Mouse (Mus musculus): ENCODE data around the gene Gm3435. TPM values are rescaled to one million over a fixed set of nuclear protein-coding genes. Genes with fewer than 3 reads are reported as not detected.

The Gm3435 gene
- polyA plus RNA-seq, 1 experiment from 2014 or later, result 4.5 TPM

DNA sequence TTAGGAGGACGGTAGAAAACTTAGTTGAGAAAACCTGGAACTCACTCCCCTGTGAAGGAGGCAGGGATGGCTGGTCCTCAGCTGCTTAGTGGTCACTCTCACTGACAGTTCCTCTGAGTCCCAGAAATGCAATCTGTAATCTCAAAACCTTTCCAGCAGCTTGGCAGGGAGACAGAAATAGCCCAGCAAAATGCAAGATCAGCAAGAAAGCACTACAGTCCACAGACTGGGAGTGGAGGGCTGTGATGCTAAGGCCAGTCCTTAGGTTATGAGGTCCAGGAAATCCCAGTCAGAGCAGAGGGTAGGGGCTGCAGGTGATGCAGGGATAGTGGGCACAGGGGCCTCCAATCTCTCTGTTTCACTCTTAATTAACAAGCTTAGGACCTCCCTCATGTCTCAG, 56.9 kb downstream of the Gm3435 start:
- Histone ChIP-seq H3K4me1 (ENCODE audit: insufficient read depth, low read depth, low read length) (no peaks in the 10 kb centered on the region), H3K27ac (ENCODE audit: low read length) (no peak overlapping the region), H3K36me3 (ENCODE audit: insufficient read depth, low read length) (0 out of 2 replicates have a peak, but pooled peaks cover 14% of the 10 kb centered on the region), H3K9me3 (ENCODE audit: low read length) (no peaks in the 10 kb centered on the region), H3K27me3 (replicated peaks; ENCODE audit: insufficient read depth, low read length) (no peaks in the 10 kb centered on the region), H3K4me2 (replicated peaks; ENCODE audit: low read depth, low read length) (no peak overlapping the region), H3K4me3 (ENCODE audit: low read depth, low read length) (no peak overlapping the region), H3K9ac (replicated peaks; ENCODE audit: low read depth) (no peak overlapping the region)
- ATAC-seq (no peak), DNase-seq (ENCODE audit: low spot score) (peak; percentile 14)
- WGBS, result 69% methylated on average over 1 of the region's 1 CpGs
- no peak for TF ChIP-seq EP300 (IDR thresholded peaks at IDR 0.05)

DNA sequence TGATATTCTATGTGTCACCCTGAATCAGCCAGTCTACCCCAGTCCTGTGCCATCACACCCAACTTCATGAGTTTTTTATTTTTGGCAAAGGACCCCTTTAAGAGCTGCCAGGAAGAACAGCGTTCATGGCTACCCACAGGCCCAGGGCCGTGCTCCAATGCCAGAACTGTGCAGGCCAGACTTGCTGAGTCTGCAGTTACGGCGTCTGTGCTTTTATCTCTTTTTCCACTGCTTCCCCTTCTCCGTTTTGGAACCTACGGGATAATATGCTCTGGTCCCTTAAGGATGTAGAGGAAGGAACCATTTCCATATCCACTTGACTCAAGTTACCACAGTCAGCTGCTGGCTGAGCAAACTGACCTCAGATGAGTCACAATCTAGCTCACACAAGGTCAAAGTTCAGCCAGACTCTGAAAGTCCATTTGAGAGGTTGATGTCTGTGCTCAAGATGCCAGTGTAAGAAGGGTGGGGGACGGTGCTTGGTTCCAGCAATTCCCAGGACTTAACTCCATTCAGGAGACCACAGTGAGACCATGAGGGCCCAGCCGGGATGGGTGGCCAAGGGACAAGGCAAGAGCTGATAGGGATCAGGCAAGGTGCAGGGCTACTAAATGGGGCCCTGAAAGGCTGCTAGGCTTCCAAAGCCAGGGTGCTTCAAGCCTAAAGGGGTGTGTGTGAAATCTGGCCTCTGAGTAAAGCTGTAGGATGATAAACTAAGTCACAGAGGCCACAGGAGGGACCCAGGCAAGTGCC, 58.2 kb downstream of the Gm3435 start:
- Histone ChIP-seq H3K27ac (ENCODE audit: low read length) (no peak overlapping the region), H3K4me2 (replicated peaks; ENCODE audit: low read depth, low read length) (no peak overlapping the region), H3K27me3 (replicated peaks; ENCODE audit: insufficient read depth, low read length) (no peaks in the 10 kb centered on the region), H3K9me3 (ENCODE audit: low read length) (no peaks in the 10 kb centered on the region), H3K4me1 (ENCODE audit: insufficient read depth, low read depth, low read length) (no peaks in the 10 kb centered on the region), H3K9ac (replicated peaks; ENCODE audit: low read depth) (no peak overlapping the region), H3K36me3 (ENCODE audit: insufficient read depth, low read length) (0 out of 2 replicates have a peak, but pooled peaks cover 9% of the 10 kb centered on the region), H3K4me3 (ENCODE audit: low read depth, low read length) (no peak overlapping the region)
- no peak for TF ChIP-seq CTCF (IDR thresholded peaks at IDR 0.05)
- ATAC-seq (peak; percentile 25; the same call in 1 of the 2 replicates), DNase-seq (ENCODE audit: low spot score) (peak; percentile 28)
- 38% methylated on average over 8 of the region's 8 CpGs for WGBS

DNA sequence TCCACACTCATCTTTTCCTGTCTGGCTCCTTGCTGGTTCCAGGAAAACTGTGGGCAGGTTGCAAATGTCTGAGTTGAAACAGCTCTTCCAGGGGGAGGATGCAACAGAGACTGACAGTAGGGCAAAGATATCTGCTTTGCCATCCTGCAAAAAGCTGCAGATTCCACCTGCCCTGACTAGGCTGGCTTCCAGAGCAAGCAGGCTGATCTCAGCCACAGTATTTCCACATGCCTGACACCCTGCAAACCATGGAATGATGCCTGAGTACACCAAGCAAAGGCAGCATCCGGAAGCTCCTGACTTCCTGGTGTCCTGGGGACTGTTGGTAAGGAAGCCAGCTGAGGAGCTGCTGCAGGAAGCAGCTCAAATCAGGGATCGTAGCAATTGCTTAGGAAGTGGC, 59.1 kb downstream of the Gm3435 start:
- H3K36me3 ChIP-seq (ENCODE audit: insufficient read depth, low read length), result 0 out of 2 replicates have a peak, but pooled peaks cover 7% of the 10 kb centered on the region
- H3K9me3 ChIP-seq (ENCODE audit: low read length), result no peaks in the 10 kb centered on the region
- peak; percentile 40 for DNase-seq (ENCODE audit: low spot score)
- TF ChIP-seq EP300 (IDR thresholded peaks at IDR 0.05) (no peak), CTCF (IDR thresholded peaks at IDR 0.05) (no peak)
- peak; percentile 47; the same call in 1 of the 2 replicates for ATAC-seq
- H3K9ac ChIP-seq (replicated peaks; ENCODE audit: low read depth), result no peak overlapping the region
- no peak overlapping the region for H3K4me3 ChIP-seq (ENCODE audit: low read depth, low read length)
- no peaks in the 10 kb centered on the region for H3K27me3 ChIP-seq (replicated peaks; ENCODE audit: insufficient read depth, low read length)
- no peak overlapping the region for H3K4me2 ChIP-seq (replicated peaks; ENCODE audit: low read depth, low read length)
- WGBS, result 41% methylated on average over 2 of the region's 2 CpGs
- no peak overlapping the region for H3K27ac ChIP-seq (ENCODE audit: low read length)
- H3K4me1 ChIP-seq (ENCODE audit: insufficient read depth, low read depth, low read length), result no peaks in the 10 kb centered on the region

Other genes starting within 250 kb of the Gm3435 start
- 16.7 and 18.5 TPM in 2 replicates for gene Wdr27, start 67.0 kb upstream of the Gm3435 start, polyA plus RNA-seq (2015; fragmentation: Nextera tagmentation; extraction: Ambion mirVana)
- 44.0 and 45.4 TPM in 2 replicates for gene 1600012H06Rik, start 67.0 kb upstream of the Gm3435 start, polyA plus RNA-seq (2015; fragmentation: Nextera tagmentation; extraction: Ambion mirVana)
- 32.5 and 34.9 TPM in 2 replicates for gene Phf10, start 48.9 kb upstream of the Gm3435 start, polyA plus RNA-seq (2015; fragmentation: Nextera tagmentation; extraction: Ambion mirVana)
- 7.1 and 7.6 TPM in 2 replicates for gene 9030025P20Rik, start 31.7 kb upstream of the Gm3435 start, polyA plus RNA-seq (2015; fragmentation: Nextera tagmentation; extraction: Ambion mirVana)
- 0.39 and 3.6 TPM in 2 replicates for gene Gm3417, start 31.4 kb upstream of the Gm3435 start, polyA plus RNA-seq (2015; fragmentation: Nextera tagmentation; extraction: Ambion mirVana)
- gene Ermard, start 31.0 kb downstream of the Gm3435 start, polyA plus RNA-seq (2015; fragmentation: Nextera tagmentation; extraction: Ambion mirVana), result 49.6 and 59.4 TPM in 2 replicates
- 1.1 and 1.2 TPM in 2 replicates for gene Tcte3, start 31.3 kb downstream of the Gm3435 start, polyA plus RNA-seq (2015; fragmentation: Nextera tagmentation; extraction: Ambion mirVana)
- gene Gm3448, start 31.4 kb downstream of the Gm3435 start, polyA plus RNA-seq (2015; fragmentation: Nextera tagmentation; extraction: Ambion mirVana), result 4.4 and 5.0 TPM in 2 replicates